Mouse (Mus musculus): ENCODE measurements at regions not wholly inside any gene's neighbourhood (a gene's known extent, or its start where the extent isn't known, plus 50 kb on each side); places are given as distances from the start of the nearest gene placed in this dataset.

- H3K36me3 ChIP-seq (ENCODE audit: control insufficient read depth, insufficient read depth, low read length), result no peaks in the 10 kb centered on the region
- no peak overlapping the region for H3K27ac ChIP-seq (ENCODE audit: insufficient read depth, low read depth, low read length)
- no peak for TF ChIP-seq POLR2A (IDR thresholded peaks at IDR 0.05; ENCODE audit: low read depth, low read length)
- TF ChIP-seq CTCF (conservative IDR thresholded peaks at IDR 0.05; ENCODE audit: insufficient read depth, insufficient read length, low read depth, low read length), result peak; percentile 53
- H3K4me1 ChIP-seq (ENCODE audit: control insufficient read depth, insufficient read depth, low read length), result no peaks in the 10 kb centered on the region
- 7% methylated on average over 1 of the region's 1 CpGs for WGBS
- no peaks in the 10 kb centered on the region for H3K27me3 ChIP-seq (replicated peaks; ENCODE audit: control insufficient read depth, insufficient read depth, low read length)
- DNase-seq, result peak; percentile 43
- no peak overlapping the region for H3K4me3 ChIP-seq (ENCODE audit: insufficient read depth, low read depth, low read length)
Measured at GRCm38 (mm10) chrX:11629906-11630305, 302.3 kb downstream of the H2al1j start.

GRCm38 (mm10) chrX:11631186-11631913, 303.7 kb downstream of the H2al1j start:
- Histone ChIP-seq H3K4me3 (ENCODE audit: insufficient read depth, low read depth, low read length) (no peak overlapping the region), H3K36me3 (ENCODE audit: control insufficient read depth, insufficient read depth, low read length) (no peaks in the 10 kb centered on the region), H3K4me1 (ENCODE audit: control insufficient read depth, insufficient read depth, low read length) (no peaks in the 10 kb centered on the region), H3K27ac (ENCODE audit: insufficient read depth, low read depth, low read length) (no peak overlapping the region), H3K27me3 (replicated peaks; ENCODE audit: control insufficient read depth, insufficient read depth, low read length) (no peaks in the 10 kb centered on the region)
- 23% methylated on average over 14 of the region's 14 CpGs for WGBS
- no peak for TF ChIP-seq CTCF (conservative IDR thresholded peaks at IDR 0.05; ENCODE audit: insufficient read depth, insufficient read length, low read depth, low read length)
- no peak for TF ChIP-seq POLR2A (IDR thresholded peaks at IDR 0.05; ENCODE audit: low read depth, low read length)
- DNase-seq, result peak; percentile 4

- 38% methylated on average over 14 of the region's 14 CpGs for WGBS
- DNase-seq, result no peak
- Histone ChIP-seq H3K36me3 (ENCODE audit: control insufficient read depth, insufficient read depth, low read length) (no peaks in the 10 kb centered on the region), H3K27me3 (replicated peaks; ENCODE audit: control insufficient read depth, insufficient read depth, low read length) (no peaks in the 10 kb centered on the region), H3K4me1 (ENCODE audit: control insufficient read depth, insufficient read depth, low read length) (no peaks in the 10 kb centered on the region), H3K4me3 (ENCODE audit: insufficient read depth, low read depth, low read length) (no peak overlapping the region), H3K27ac (ENCODE audit: insufficient read depth, low read depth, low read length) (no peak overlapping the region)
- TF ChIP-seq CTCF (conservative IDR thresholded peaks at IDR 0.05; ENCODE audit: insufficient read depth, insufficient read length, low read depth, low read length) (no peak), POLR2A (IDR thresholded peaks at IDR 0.05; ENCODE audit: low read depth, low read length) (no peak)
Measured at GRCm38 (mm10) chrX:11632011-11632410, 304.4 kb downstream of the H2al1j start.

- Histone ChIP-seq H3K4me3 (ENCODE audit: insufficient read depth, low read depth, low read length) (no peak overlapping the region), H3K36me3 (ENCODE audit: control insufficient read depth, insufficient read depth, low read length) (no peaks in the 10 kb centered on the region), H3K27me3 (replicated peaks; ENCODE audit: control insufficient read depth, insufficient read depth, low read length) (no peaks in the 10 kb centered on the region), H3K27ac (ENCODE audit: insufficient read depth, low read depth, low read length) (no peak overlapping the region), H3K4me1 (ENCODE audit: control insufficient read depth, insufficient read depth, low read length) (no peaks in the 10 kb centered on the region)
- 79% methylated on average over 6 of the region's 6 CpGs for WGBS
- TF ChIP-seq CTCF (conservative IDR thresholded peaks at IDR 0.05; ENCODE audit: insufficient read depth, insufficient read length, low read depth, low read length) (peak; percentile 69), POLR2A (IDR thresholded peaks at IDR 0.05; ENCODE audit: low read depth, low read length) (no peak)
- peak; percentile 33 for DNase-seq
Measured at GRCm38 (mm10) chrX:11633823-11634222, 306.2 kb downstream of the H2al1j start.

GRCm38 (mm10) chrX:11644484-11644883, 316.9 kb downstream of the H2al1j start:
- Histone ChIP-seq H3K4me1 (ENCODE audit: control insufficient read depth, insufficient read depth, low read length) (no peaks in the 10 kb centered on the region), H3K36me3 (ENCODE audit: control insufficient read depth, insufficient read depth, low read length) (no peaks in the 10 kb centered on the region), H3K27ac (ENCODE audit: insufficient read depth, low read depth, low read length) (no peak overlapping the region), H3K27me3 (replicated peaks; ENCODE audit: control insufficient read depth, insufficient read depth, low read length) (no peaks in the 10 kb centered on the region), H3K4me3 (ENCODE audit: insufficient read depth, low read depth, low read length) (no peak overlapping the region)
- peak; percentile 17 for DNase-seq
- 59% methylated on average over 6 of the region's 6 CpGs for WGBS
- TF ChIP-seq POLR2A (IDR thresholded peaks at IDR 0.05; ENCODE audit: low read depth, low read length), result no peak
- no peak for TF ChIP-seq CTCF (conservative IDR thresholded peaks at IDR 0.05; ENCODE audit: insufficient read depth, insufficient read length, low read depth, low read length)

- TF ChIP-seq POLR2A (IDR thresholded peaks at IDR 0.05; ENCODE audit: low read depth, low read length) (no peak), CTCF (conservative IDR thresholded peaks at IDR 0.05; ENCODE audit: insufficient read depth, insufficient read length, low read depth, low read length) (no peak)
- WGBS, result 87% methylated on average over 7 of the region's 7 CpGs
- no peak for DNase-seq
- H3K4me3 ChIP-seq (ENCODE audit: insufficient read depth, low read depth, low read length), result no peak overlapping the region
- no peaks in the 10 kb centered on the region for H3K36me3 ChIP-seq (ENCODE audit: control insufficient read depth, insufficient read depth, low read length)
- H3K27me3 ChIP-seq (replicated peaks; ENCODE audit: control insufficient read depth, insufficient read depth, low read length), result no peaks in the 10 kb centered on the region
- H3K27ac ChIP-seq (ENCODE audit: insufficient read depth, low read depth, low read length), result no peak overlapping the region
- H3K4me1 ChIP-seq (ENCODE audit: control insufficient read depth, insufficient read depth, low read length), result no peaks in the 10 kb centered on the region
Measured at GRCm38 (mm10) chrX:11646681-11647526, 319.3 kb downstream of the H2al1j start.

- no peaks in the 10 kb centered on the region for H3K4me1 ChIP-seq (ENCODE audit: control insufficient read depth, insufficient read depth, low read length)
- no peaks in the 10 kb centered on the region for H3K27me3 ChIP-seq (replicated peaks; ENCODE audit: control insufficient read depth, insufficient read depth, low read length)
- H3K27ac ChIP-seq (ENCODE audit: insufficient read depth, low read depth, low read length), result no peak overlapping the region
- TF ChIP-seq POLR2A (IDR thresholded peaks at IDR 0.05; ENCODE audit: low read depth, low read length) (no peak), CTCF (conservative IDR thresholded peaks at IDR 0.05; ENCODE audit: insufficient read depth, insufficient read length, low read depth, low read length) (no peak)
- WGBS, result 32% methylated on average over 1 of the region's 1 CpGs
- no peaks in the 10 kb centered on the region for H3K36me3 ChIP-seq (ENCODE audit: control insufficient read depth, insufficient read depth, low read length)
- DNase-seq, result no peak
- no peak overlapping the region for H3K4me3 ChIP-seq (ENCODE audit: insufficient read depth, low read depth, low read length)
Measured at GRCm38 (mm10) chrX:11647527-11647836, 319.9 kb downstream of the H2al1j start.
